Mouse (Mus musculus): ENCODE results near the gene Pign. TPM values are rescaled to one million over a fixed set of nuclear protein-coding genes. Genes with fewer than 3 reads are reported as not detected.

The Pign gene
- polyA plus RNA-seq, 1 experiment from 2014 or later = 10.5 TPM

- Histone ChIP-seq H3K9me3 (no peaks in the 10 kb centered on the region), H3K4me1 (no peaks in the 10 kb centered on the region), H3K4me3 (no peak overlapping the region), H3K27ac (replicated peaks) (no peak overlapping the region), H3K36me3 (no peaks in the 10 kb centered on the region), H3K4me2 (no peak overlapping the region), H3K27me3 (replicated peaks) (no peaks in the 10 kb centered on the region), H3K9ac (no peak overlapping the region)
- no peak for ATAC-seq (ENCODE audit: extremely low read depth, insufficient number of reproducible peaks, low FRiP score, low TSS enrichment)
- WGBS = 56% methylated on average over 4 of the region's 4 CpGs
Observed at GRCm38 (mm10) chr1:105487037-105487436, 176.4 kb downstream of the Pign start.

Small RNA genes within 50 kb of the gene (microRNA-seq; reads per million reads assigned to microRNA genes)
- gene Gm22426 = not detected

Other genes starting within 250 kb of the Pign start
- 14.6 TPM in 2 replicates for gene Relch, start 184 bp upstream of the Pign start, polyA plus RNA-seq (2015; fragmentation: Nextera tagmentation; extraction: Ambion mirVana)
- 0.25 and 0.60 TPM in 2 replicates for gene Tnfrsf11a, start 117.0 kb upstream of the Pign start, polyA plus RNA-seq (2015; fragmentation: Nextera tagmentation; extraction: Ambion mirVana)